Mouse (Mus musculus) liver, embryonic 14.5 days (tissue): ENCODE results near the gene Cntn5.

Experiments
- CTCF ChIP-seq: IDR thresholded peaks from 2 replicates; pipeline ENCODE4 v1.5.1; 2016; ENCODE audit warnings: antibody characterized with exemption, low read depth, control low read depth
- EP300 ChIP-seq: IDR thresholded peaks from 2 replicates; pipeline ENCODE4 v1.6.1; 2016; ENCODE audit warnings: antibody characterized with exemption, low read depth

DNA sequence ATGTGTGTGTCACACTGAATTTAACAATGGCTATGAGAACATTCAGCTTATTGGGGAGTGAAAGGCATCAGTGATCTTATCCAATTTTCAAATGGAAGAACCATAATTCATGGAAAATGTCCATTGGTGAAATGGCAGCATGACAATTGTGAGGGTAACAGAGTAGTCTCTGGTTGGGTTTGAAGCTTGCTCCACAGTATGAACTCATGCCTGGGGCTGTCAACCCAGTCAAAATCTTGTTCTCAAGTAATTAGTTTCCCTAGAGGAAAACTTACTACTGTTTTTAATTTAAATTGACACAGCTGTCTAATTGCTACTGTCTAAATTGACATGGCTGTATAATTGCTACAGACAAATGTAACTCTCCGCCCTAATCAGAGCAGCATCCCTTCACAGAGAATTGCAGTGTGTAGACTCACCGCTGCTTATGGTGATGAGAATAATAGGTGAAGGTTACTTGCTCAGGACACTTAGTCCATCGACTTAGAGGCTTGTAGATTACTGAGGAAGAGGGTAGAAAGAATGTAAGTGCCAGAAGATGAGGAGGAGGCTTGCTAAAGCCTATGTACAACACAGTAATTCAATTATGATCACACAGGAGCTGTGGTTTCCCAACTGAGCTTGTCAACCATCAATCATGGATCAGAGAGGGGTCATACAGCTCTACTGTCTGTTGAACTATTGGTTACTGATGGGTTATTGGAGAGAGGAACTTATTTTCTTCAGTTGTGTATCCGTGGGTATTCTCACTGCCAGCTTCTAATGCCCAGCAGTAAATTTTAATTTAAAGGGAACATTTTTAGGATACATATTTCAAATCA is 859.4 kb downstream of the Cntn5 start:
- no peak for TF ChIP-seq CTCF
- no peak for TF ChIP-seq EP300
